Mouse (Mus musculus) bone marrow macrophage, adult 2 months (primary cell): ENCODE data around the gene Gm47289.

Experiments
- CTCF ChIP-seq: IDR thresholded peaks from 2 replicates; pipeline ENCODE4 v1.5.1; 2012; ENCODE audit warnings: low read depth, mild to moderate bottlenecking, low read length, moderate library complexity
- POLR2A ChIP-seq: IDR thresholded peaks from 2 replicates; pipeline ENCODE4 v1.6.1; 2012; ENCODE audit warnings: mild to moderate bottlenecking, low read depth, low read length, borderline replicate concordance

DNA sequence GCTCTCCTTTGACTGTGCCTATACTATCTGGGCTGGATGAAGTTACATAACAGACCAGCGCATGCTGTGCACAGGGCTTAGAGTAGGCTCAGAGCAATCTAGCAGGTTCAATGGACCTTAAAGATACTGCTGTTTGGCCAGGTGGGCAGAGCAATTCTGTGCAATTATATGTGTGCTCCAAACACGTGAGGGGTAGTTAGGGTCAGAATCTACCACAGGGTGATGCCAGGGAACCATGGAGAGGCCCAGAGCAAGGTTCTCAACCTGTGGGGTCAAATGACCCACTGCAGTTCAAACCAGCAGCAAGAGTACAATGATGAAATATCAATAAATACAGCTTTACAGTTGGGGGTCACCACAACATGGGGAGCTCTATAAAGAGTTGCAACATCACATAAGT, 47.7 kb downstream of the Gm47289 start:
- no peak for TF ChIP-seq CTCF
- TF ChIP-seq POLR2A, result no peak
